Mouse (Mus musculus) forebrain, embryonic 12.5 days (tissue): ENCODE measurements around the gene Rad23a. TPM values are rescaled to one million over a fixed set of nuclear protein-coding genes. Genes with fewer than 3 reads are reported as not detected.
"Not testable (repeated sequence)": the region's sequence is repeated elsewhere in the genome, so short reads cannot be mapped to it uniquely, and the experiment has no call there.

ENCODE experiments used
- ATAC-seq: fragments of 200-750 bp; cut with Nextera tagmentation; 2 replicates; pipeline ENCODE4 v1.8.0; 2017; ENCODE audit warnings: moderate TSS enrichment; ENCODE audit not compliant: low FRiP score
- H3K27ac ChIP-seq: fragments of 300-500 bp; sonication (generic); 2 replicates; pipeline ENCODE4 v1.5.1; 2016; ENCODE audit warnings: mild to moderate bottlenecking
- H3K27me3 ChIP-seq: fragments of 300-500 bp; sonication (generic); 2 replicates; pipeline ENCODE4 v1.6.1; 2016; ENCODE audit warnings: mild to moderate bottlenecking
- H3K36me3 ChIP-seq: fragments of 300-500 bp; sonication (generic); replicated peaks from 2 replicates; pipeline ENCODE4 v1.6.1; 2016; ENCODE audit warnings: mild to moderate bottlenecking
- H3K4me1 ChIP-seq: fragments of 300-500 bp; sonication (generic); 2 replicates; pipeline ENCODE4 v1.6.1; 2016
- H3K4me2 ChIP-seq: fragments of 300-500 bp; sonication (generic); 2 replicates; pipeline ENCODE4 v1.6.1; 2016; ENCODE audit warnings: mild to moderate bottlenecking, moderate library complexity
- H3K4me3 ChIP-seq: fragments of 300-500 bp; sonication (generic); replicated peaks from 2 replicates; pipeline ENCODE4 v1.5.1; 2016; ENCODE audit warnings: mild to moderate bottlenecking
- H3K9ac ChIP-seq: fragments of 300-500 bp; sonication (generic); 2 replicates; pipeline ENCODE4 v1.6.1; 2016; ENCODE audit warnings: mild to moderate bottlenecking
- H3K9me3 ChIP-seq: fragments of 300-500 bp; sonication (generic); 2 replicates; pipeline ENCODE4 v1.6.1; 2016
- WGBS: fragments of 180-500 bp; shearing (Covaris S2); methylation state at CpG from one replicate; pipeline ENCODE4 v1.1.7; 2016; 5-methylcytosine and 5-hydroxymethylcytosine counted together
- polyA plus RNA-seq: library from polyadenylated mRNA; unstranded; fragments of >200 nt; fragmentation: Nextera tagmentation; extraction: Ambion mirVana; gene quantifications from 2 replicates; pipeline ENCODE4 v1.2.1, GENCODE M21; 2016

Gene Rad23a
- polyA plus RNA-seq, 1 experiment from 2014 or later: 118 TPM

DNA sequence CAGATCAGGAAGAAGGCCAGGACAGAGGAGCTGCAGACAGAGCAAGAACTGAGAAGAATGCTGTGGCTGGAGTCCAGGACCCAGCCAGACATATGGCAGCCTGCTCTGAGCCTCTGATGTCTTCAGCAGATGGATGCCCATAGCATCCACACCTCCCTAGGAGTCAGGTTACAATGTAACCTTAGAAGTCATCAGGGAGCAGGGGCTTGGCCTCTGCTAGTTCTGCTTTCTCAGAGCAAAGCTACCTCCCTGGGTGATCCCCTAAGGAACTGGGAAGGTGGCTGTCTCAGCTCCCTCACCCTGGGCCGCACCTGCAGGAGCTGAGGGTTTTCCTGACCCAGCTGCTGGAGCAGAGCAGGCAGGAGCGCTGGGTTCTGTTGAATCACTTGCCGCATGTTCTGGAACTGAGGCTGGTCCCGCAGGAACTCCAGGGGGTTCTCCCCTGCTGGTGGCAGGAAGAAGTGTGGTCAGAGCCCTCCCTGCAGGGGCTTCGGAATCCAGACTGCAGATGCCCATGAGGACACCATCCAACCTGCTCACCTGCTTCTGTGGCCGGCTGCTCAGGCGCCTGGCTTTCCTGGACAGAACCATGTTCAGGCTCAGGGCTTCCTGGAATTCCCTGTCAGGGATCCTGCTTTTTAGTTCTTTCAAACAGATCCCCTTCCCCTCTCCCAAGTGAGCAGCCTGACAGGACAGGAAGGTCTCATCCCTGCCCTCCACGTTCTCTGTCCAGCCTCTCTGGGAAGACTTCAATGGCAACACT lies 3.1 kb downstream of the Rad23a start:
- Histone ChIP-seq H3K36me3 (peaks cover 69% of the 10 kb centered on the region), H3K9me3 (no peaks in the 10 kb centered on the region), H3K4me2 (no peak overlapping the region), H3K27me3 (no peaks in the 10 kb centered on the region), H3K27ac (0 out of 2 replicates have a peak overlapping the region, but pooled peaks have one; percentile 25), H3K4me3 (no peak overlapping the region), H3K4me1 (peaks cover 41% of the 10 kb centered on the region), H3K9ac (no peak overlapping the region)
- 67% methylated on average over 8 of the region's 8 CpGs for WGBS
- no peak for ATAC-seq

DNA sequence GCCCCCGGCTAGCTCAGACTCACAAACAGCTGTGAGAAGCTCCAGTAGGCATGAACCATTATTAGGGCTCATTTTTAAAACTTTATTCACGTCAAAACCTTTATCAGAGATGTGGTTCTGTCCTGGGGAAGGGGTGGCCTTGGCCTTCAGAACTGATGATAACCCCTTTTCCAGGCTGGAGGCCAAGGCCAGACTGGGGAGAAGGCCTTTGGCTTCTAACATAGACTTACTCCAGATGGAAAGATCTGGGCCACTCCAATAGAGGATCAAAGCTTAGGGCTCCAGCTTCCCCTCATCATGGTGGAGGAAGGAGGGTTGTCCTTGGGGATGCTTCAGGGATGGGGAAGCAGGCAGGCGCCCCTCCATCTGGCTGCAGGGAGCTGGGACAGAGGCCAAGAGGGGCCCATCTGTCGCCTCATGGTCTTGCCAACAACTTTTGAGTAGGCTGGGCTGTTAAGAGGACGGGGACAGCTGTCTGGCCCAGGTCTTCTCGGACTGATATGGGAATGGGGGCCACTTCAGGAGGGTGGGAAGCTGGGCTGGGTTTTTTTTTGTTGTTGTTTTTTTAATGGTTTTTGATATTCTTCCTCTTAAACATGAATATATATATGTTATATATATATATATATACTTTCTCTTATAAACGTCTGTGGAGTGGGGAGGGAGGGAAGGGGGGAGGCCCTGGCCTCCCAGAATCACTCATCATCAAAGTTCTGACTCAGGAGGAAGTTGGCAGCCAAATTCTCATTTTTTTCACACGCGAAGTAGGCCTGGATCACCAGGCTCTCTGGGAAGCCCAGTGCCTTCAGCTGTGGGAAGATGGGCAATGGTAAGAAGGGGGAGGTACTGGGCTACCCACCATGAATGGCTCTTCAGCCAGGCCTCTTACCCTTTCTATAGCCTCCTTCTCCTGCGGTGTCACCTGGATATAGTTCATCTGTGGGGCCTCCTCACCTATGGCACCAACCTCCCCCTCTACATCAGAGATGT lies 5.3 kb downstream of the Rad23a start:
- 72% methylated on average over 10 of the region's 10 CpGs for WGBS
- Histone ChIP-seq H3K4me3 (no peak overlapping the region), H3K9me3 (no peaks in the 10 kb centered on the region), H3K4me1 (peaks cover 41% of the 10 kb centered on the region), H3K27ac (peak overlapping the region; percentile 97), H3K36me3 (peaks cover 57% of the 10 kb centered on the region), H3K27me3 (no peaks in the 10 kb centered on the region), H3K9ac (peak overlapping the region; percentile 21; the same call in 1 of the 2 replicates), H3K4me2 (0 out of 2 replicates have a peak overlapping the region, but pooled peaks have one; percentile 17)
- ATAC-seq: peak; percentile 41; the same call in 1 of the 2 replicates

- ATAC-seq: 0 out of 2 replicates have a peak, but pooled peaks have one; percentile 12
- H3K4me1 ChIP-seq: peaks cover 34% of the 10 kb centered on the region
- H3K4me3 ChIP-seq: no peak overlapping the region
- no peaks in the 10 kb centered on the region for H3K9me3 ChIP-seq
- H3K27me3 ChIP-seq: no peaks in the 10 kb centered on the region
- 86% methylated on average over 19 of the region's 19 CpGs for WGBS
- H3K9ac ChIP-seq: no peak overlapping the region; the same call in 1 of the 2 replicates
- H3K4me2 ChIP-seq: 0 out of 2 replicates have a peak overlapping the region, but pooled peaks have one; percentile 17
- peak overlapping the region; percentile 97 for H3K27ac ChIP-seq
- H3K36me3 ChIP-seq: peaks cover 56% of the 10 kb centered on the region
These were observed 6.2 kb downstream of the Rad23a start for GRCm38 (mm10) chr8:84834002-84834865.

GRCm38 (mm10) chr8:84832759-84833742 lies 7.4 kb downstream of the Rad23a start:
- Histone ChIP-seq H3K4me1 (peaks cover 30% of the 10 kb centered on the region), H3K36me3 (peaks cover 45% of the 10 kb centered on the region), H3K4me2 (peak overlapping the region; percentile 58), H3K4me3 (peak overlapping the region; percentile 93), H3K9ac (peak overlapping the region; percentile 97), H3K27me3 (no peaks in the 10 kb centered on the region), H3K27ac (peak overlapping the region; percentile 97), H3K9me3 (no peaks in the 10 kb centered on the region)
- 75% methylated on average over 10 of the region's 10 CpGs for WGBS
- ATAC-seq: no peak

DNA sequence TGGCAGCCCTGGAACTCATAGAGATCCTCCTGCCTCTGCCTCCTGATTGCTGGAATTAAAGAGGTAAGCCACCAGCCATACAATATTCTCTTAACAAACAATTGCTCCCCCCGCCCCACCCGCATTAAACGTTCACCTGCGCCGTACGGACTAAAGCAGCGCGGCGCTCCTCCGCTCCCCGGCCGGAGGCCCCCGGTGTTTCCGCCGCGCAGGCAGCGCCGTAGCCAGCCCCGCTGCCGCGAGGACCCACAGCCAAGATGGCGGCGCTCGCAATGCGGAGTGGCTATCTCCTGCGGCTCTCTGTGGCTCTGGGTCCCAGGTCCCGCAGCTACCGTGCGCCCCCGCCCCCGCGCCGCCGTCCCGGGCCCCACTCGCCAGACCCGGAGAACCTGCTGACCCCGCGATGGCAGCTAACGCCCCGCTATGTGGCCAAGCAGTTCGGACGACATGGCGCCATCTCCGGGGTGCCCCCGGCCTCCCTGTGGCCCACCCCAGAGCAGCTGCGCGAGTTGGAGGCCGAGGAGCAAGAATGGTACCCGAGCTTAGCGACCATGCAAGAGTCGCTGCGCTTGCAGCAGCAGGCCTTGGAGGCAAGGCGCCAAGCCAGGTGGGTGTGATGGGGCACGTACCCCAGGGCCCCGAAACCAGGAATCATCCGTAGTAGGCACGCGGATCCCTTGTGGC lies 8.3 kb downstream of the Rad23a start:
- Histone ChIP-seq H3K9me3 (no peaks in the 10 kb centered on the region), H3K9ac (peak overlapping the region; percentile 97), H3K4me1 (peaks cover 30% of the 10 kb centered on the region), H3K4me2 (peak overlapping the region; percentile 58), H3K27ac (peak overlapping the region; percentile 97), H3K36me3 (peaks cover 37% of the 10 kb centered on the region), H3K4me3 (peak overlapping the region; percentile 93), H3K27me3 (no peaks in the 10 kb centered on the region)
- peak; percentile 79 for ATAC-seq
- 2% methylated on average over 59 of the region's 59 CpGs for WGBS

GRCm38 (mm10) chr8:84831490-84831889 lies 9.0 kb downstream of the Rad23a start, which contains the start of gene Gadd45gip1:
Gene Gadd45gip1 (plus strand): TSS chr8:84831522.
- WGBS: 83% methylated on average over 11 of the region's 11 CpGs
- H3K9ac ChIP-seq: peak within 1 kb of the TSS; percentile 97
- H3K27ac ChIP-seq: peak within 1 kb of the TSS; percentile 97
- ATAC-seq: no peak
- H3K27me3 ChIP-seq: no peaks in the 10 kb centered on the region
- no peaks in the 10 kb centered on the region for H3K9me3 ChIP-seq
- H3K4me3 ChIP-seq: peak within 1 kb of the TSS; percentile 93
- peaks cover 30% of the 10 kb centered on the region for H3K4me1 ChIP-seq
- peak within 1 kb of the TSS; percentile 58 for H3K4me2 ChIP-seq
- H3K36me3 ChIP-seq: peaks cover 30% of the 10 kb centered on the region

DNA sequence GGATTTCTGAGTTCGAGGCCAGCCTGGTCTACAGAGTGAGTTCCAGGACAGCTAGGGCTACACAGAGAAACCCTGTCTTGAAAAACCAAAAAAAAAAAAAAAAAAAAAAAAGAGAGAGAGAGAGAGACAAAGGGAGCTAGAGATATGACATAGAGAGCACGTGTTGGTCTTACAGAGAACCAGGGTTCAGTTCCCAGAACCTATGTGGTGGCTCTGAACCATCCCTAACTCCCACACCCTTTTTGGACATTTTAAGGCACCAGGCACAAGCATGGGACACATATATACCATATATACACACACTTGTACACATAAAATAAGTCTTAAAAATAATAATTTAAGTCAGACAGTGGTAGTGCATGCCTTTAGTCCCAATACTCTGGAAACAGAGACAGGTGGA lies 13.9 kb downstream of the Rad23a start:
- not testable (repeated sequence) for ATAC-seq, H3K9me3 ChIP-seq, H3K36me3 ChIP-seq, H3K9ac ChIP-seq, H3K4me1 ChIP-seq, H3K4me3 ChIP-seq, H3K27ac ChIP-seq, H3K4me2 ChIP-seq, H3K27me3 ChIP-seq
- 95% methylated on average over 2 of the region's 2 CpGs for WGBS

DNA sequence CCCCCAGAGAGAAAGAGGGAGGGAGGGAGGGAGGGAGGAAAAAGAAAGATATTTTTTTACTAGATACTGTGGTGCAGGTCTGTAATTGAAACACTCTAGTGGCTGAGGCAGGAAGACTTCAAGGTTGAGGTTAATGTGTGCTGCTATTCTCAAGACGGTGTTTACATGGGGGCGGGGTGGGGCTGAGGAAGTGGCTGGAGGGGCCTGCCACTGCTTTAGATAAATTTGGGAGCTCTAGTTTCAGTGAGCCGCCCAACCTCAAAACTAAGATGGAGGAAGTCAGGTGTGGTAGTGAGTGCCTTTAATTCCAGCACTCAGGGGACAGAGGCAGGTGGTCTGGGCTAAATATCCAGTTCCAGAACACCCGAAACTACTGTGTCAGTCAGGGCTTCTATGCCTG lies 14.8 kb downstream of the Rad23a start:
- peaks cover 8% of the 10 kb centered on the region for H3K27me3 ChIP-seq
- H3K4me3 ChIP-seq: no peak overlapping the region
- H3K9ac ChIP-seq: no peak overlapping the region
- WGBS: 80% methylated on average over 4 of the region's 4 CpGs
- no peaks in the 10 kb centered on the region for H3K9me3 ChIP-seq
- H3K4me1 ChIP-seq: peaks cover 7% of the 10 kb centered on the region
- ATAC-seq: no peak
- no peak overlapping the region for H3K27ac ChIP-seq
- no peak overlapping the region for H3K4me2 ChIP-seq
- no peaks in the 10 kb centered on the region for H3K36me3 ChIP-seq

- Histone ChIP-seq H3K4me2 (peak overlapping the region; percentile 51), H3K27ac (no peak overlapping the region), H3K4me1 (peaks cover 7% of the 10 kb centered on the region), H3K36me3 (no peaks in the 10 kb centered on the region), H3K27me3 (peaks cover 8% of the 10 kb centered on the region), H3K9ac (0 out of 2 replicates have a peak overlapping the region, but pooled peaks have one; percentile 44), H3K9me3 (no peaks in the 10 kb centered on the region), H3K4me3 (peak overlapping the region; percentile 26)
- ATAC-seq: peak; percentile 85
- WGBS: 2% methylated on average over 18 of the region's 18 CpGs
These were observed 16.8 kb downstream of the Rad23a start for GRCm38 (mm10) chr8:84823653-84824052.

- ATAC-seq: no peak
- peak within 1 kb of the TSS; percentile 26 for H3K4me3 ChIP-seq
These were observed 17.7 kb downstream of the Rad23a start, which contains the start of gene Dand5 for GRCm38 (mm10) chr8:84822723-84823122. Gene Dand5 (minus strand): TSS chr8:84822823.

More at GRCm38 (mm10) chr8:84822723-84823122, 17.7 kb downstream of the Rad23a start, which contains the start of gene Dand5:
- peaks cover 7% of the 10 kb centered on the region for H3K4me1 ChIP-seq
- no peak within 1 kb of the TSS for H3K27ac ChIP-seq
- H3K27me3 ChIP-seq: peaks cover 12% of the 10 kb centered on the region
- H3K9me3 ChIP-seq: no peaks in the 10 kb centered on the region
- WGBS: 37% methylated on average over 3 of the region's 3 CpGs
- no peaks in the 10 kb centered on the region for H3K36me3 ChIP-seq
- H3K4me2 ChIP-seq: peak within 1 kb of the TSS; percentile 51
- 0 out of 2 replicates have a peak within 1 kb of the TSS, but pooled peaks have one; percentile 44 for H3K9ac ChIP-seq
